Mouse (Mus musculus) thymus, postnatal 36 days (tissue): ENCODE results near the gene Setx.

ENCODE experiments used
- DNase-seq, 2 experiments: peaks; one replicate each; pipeline ENCODE4 v3.0.0; 2022; ENCODE audit warnings: mixed read lengths in 2 of 2

The Setx gene

DNA sequence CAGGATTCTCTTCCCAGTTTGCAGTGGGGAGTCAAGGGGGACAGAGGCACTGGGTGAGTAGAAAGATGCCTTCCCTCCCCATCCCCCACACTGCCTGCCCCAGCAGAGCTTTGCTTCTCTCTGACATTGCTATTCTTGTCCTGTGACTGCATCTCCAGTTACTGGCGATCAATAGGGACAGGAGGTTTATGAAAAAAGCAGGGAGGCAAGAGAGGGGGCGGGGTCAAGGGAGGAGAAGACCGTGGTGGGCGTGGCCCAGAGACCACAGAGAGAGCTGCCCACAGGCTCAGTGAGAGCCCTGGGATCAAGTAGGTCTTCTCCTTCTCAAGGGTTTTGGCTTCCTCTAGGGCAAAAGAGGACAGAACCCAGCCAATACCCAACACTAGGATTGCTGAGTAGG, 98.3 kb downstream of the Setx start:
- peak in 1 of 2 experiments; percentile 20 for DNase-seq

DNA sequence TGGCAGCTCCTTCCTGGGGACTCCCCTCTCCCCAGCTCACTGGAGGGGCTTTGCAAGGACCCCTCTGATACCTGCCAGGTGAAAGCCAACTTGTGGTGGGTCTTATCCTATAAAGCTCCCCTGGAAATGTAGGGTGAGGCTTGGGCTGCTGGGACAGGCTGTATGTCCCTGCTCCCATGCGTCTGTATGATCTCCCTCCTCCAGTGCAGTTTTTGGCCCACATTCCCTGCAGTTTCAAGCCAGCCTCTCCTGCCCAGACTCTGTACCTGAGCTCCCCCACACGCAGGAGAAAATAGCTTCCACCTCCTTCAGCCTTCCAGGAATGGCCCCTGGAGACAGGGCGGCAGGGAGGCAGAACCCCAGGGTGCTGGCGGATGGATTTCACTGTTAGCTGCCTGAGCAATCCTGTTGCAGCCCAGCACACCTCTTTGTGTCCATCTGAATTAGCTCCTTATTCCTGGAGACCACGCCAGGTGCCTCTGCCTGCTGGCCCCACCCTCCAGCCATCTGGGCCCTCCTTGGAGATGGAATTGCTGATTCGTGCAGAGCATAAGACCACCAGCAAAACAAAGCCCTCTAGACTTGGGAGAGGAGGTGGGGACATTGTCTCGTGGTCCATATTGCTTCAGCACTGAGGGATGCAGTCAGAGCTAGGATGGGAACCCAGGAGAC, 99.7 kb downstream of the Setx start:
- no peak for DNase-seq

DNA sequence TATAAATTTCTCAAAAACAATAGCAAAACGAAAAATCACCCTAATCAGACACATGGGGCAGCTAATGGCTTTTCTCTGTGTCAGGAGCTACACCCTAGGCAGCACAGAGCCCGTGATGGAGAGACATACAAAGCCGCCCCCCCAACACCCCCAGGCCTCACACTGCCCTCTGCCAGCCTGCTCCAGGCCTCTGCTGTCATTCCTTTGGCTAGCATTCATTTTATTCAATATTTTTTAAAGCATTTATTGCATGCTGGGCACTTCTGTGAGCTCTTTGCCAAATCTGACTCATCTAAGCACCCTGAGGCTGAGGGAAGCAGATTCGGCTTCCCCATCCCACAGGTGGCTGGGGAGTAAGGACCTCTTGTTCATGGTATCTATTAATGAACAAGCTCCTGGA, 102.7 kb downstream of the Setx start:
- DNase-seq = no peak

DNA sequence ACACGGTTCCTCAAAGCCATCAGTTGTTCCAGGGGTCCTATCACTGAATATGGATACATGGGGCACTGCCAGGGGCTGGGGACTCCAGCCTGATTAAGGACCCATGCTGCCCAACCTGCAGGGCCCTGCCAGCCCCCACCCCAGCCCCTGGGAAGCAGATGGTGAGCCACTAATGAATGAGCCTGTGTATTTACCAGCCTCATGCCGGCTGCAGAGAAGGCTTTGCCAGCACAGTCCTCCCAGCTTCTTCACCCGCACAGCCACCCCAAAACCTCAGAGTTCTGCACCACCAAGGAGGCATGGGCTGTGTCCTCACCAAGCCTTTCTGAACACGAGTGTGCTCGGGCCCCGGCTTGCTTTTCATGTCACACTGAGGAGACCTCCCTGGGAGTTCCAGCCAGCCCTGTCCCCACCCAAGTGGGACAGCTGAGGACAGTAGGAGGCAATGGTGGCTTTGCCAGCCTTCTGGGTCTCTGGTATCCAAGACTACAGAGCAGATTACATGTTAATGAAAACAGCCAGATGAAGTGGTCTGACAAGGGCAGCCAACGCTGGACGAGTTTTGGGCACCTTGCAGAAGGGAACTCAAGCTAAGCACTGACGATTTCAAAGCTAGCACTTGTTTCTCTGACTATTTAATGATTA, 106.3 kb downstream of the Setx start:
- no peak for DNase-seq
